Mouse (Mus musculus): ENCODE results near the gene Polr2j.

Gene Polr2j

DNA sequence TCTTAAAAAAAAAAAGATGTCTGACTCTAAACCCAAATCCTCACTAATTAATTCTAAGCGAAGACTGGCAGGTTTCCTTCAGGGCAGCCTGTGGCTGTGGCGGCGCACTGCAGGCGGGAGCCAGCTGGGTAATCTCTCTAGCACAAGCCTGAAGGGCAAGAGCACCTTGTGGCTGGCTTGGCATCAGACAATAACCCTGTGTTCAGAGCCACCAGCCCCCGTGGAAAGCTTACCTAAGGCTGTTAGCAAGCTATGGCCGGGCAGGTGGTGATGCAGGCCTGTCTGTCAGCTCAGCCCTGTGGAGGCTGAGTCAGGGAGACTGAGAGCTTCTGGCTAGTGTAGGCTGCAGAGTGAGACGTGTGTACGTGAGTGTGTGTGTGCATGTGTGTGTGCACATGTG, 48.8 kb downstream of the Polr2j start:
- no peak for DNase-seq (ENCODE audit: extremely low spot score)

DNA sequence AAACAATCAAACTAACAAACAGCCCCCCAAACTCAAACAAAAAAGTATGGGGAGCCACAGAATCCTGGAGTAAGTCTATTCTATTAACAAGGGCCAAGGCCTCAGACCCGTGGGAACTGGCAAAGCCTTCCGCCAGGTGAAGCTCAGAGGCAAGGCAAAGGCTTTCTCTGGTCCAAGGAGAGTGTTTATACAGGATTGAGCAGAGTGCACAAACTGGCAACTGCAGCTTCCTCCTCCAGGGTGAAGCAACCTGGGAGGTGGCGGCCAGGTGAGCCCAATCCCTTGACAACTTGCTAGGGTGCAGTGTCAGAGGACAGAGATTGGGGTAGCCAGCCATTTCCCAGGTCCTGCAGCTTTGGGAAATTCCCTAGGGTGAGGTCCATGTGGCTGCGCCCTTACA, 50.9 kb downstream of the Polr2j start:
- DNase-seq (ENCODE audit: extremely low spot score): no peak

DNA sequence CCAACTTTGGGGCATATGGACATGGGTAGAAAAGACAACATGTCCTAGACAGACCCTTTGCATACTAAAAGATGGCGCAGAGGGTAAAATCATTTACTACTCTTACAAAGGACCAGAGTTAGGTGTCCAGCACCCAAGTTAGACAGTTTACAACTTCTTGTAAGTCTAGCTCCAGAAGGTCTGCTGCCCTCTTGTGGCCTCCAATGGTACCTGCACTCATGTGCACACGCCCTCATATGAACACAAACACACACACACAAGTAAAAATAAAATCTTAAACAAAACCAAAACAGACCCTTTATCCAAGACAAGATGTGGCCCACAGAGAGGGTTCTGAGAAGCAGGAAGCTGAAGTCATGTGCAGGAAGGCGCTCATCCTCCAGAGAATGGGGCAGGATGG, 51.6 kb downstream of the Polr2j start:
- DNase-seq (ENCODE audit: extremely low spot score): no peak

DNA sequence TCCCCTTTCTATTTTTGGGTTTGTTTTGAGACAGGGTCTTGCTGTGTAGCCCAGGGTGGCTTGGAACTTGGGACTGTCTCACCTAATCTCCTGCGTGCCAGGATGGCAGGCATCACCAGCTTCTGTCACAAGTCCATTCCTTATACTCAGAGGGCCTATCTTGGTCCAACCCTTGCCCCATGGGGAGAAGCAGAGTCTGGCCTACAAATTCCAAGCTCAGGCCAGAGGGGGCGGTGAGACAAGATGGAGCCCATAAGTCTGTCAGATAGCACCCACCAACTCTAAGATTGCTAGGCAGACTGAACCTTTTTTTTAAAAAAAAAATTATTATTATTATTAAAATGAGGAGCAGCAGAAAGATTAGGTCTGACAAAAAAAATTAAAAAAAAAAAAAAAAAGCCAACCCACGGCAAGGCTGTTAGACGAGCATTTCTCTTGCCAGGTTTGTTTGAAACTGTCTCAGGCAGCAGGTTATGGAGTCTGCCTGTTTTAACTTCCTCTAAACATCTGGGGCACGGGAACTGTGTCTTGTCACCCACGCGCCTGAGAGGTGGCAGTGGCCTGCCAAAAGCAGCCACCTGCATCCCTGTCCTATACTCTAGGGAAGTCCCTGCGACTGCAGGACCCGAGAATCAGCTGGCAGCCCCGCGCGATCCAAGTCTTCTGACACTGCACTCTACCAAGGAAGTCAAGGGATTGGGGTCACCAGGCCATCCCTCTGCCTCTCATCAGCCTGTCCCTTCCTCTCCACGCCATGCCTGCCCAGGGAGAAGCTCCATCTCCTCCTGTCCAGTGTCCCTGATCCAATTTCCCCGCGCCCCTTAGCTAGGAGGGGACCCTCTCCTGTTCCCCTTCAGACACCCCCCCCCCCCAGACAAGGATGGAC, 53.4 kb downstream of the Polr2j start:
- peak; percentile 58 for DNase-seq (ENCODE audit: extremely low spot score)

DNA sequence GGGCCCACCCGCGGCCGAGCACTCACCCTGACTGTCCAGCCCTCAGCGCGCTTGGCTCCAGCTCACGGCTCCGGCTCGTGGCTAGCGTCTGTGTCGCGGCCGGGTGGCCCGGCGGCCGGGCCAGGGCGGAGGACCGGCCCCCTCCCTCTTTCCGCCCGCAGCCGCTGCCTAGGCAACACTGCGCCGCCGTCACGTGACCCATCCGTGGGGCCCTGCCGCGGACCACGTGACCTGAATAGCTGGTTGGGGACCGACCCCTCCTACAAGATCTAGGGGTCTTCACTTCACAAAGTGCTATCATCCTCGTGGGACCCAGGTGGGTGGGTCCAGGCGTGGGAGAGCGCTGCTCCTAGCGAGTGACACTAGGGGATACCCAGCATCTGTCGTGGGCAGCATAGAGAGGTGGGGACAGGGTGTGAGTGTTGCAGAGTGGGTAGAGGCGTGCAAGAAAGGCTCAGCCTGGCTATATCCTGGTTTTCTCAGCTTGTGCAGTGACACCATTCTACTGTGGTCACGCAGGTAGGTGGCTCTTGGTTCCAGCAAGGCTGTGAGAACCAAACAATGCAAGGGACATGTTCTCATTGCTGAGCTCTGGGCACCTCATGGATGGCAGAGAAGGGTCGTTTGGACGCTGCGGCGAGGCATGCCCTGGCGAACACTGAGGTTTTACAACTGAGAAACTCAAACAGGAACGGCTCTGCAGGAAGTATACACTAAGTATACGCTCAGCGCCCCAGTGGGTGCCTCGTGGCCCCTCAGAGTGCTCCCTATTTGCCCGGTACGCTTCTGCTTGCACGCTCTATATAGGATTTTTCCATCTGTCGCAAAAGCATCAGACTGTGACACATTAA, 54.3 kb downstream of the Polr2j start, which contains the start of gene Orai2:
Gene Orai2 (minus strand): TSS at position 202 of the 851 bp plus-strand sequence.
- peak; percentile 84 for DNase-seq (ENCODE audit: extremely low spot score)

DNA sequence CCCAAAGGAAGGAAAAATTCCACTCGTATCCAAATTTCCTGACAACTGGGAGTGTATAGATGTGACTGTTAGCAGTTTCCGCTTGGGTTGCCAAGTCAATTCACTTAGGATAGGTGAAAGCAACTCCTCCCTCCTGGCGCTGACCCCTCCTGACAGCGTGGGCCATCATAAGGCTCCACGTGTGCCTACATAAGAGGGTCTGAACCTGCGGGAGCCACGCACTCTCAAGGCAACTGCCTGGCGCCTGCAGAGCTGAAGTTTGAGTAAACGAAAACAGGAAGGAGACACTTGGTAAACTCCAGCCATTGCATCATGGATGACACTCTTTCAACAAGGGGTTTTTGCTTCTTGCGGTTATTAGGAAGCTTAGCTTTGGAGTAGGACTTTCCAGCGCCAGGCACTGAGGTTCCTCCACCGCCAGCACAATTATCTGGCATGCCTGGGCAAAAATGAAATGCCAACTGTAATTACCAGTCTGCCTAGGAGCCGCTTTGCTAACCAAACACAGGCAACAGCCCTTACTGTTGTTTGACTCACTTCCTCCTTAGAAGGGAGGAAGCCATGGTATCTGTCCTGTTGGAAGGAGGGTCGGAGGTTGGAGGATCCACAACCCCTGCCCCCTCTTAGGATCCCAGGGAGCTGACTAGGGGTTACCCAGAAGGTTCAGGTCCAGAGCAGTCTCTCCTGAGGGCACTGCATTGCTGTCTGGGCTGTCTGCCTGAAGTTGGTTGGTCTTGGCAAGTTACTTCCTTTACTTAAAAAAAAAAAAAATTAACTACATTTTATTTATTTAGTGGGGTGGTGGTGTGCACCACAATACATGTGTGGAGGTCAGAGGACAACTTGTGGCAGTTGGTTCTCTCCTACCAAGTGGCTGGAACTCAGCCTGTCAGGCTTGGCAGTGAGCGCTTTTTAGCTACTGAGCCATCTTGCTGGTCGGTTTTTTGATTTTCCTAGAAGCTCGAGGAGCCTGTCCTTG, 55.2 kb downstream of the Polr2j start:
- DNase-seq (ENCODE audit: extremely low spot score): no peak

Measured in embryo, embryonic 9.5 days (tissue).